Mouse (Mus musculus) adrenal gland, postnatal 14 days (tissue): Measurements from ENCODE around the gene Catsperg2. TPM values are rescaled to one million over a fixed set of nuclear protein-coding genes. Genes with fewer than 3 reads are reported as not detected.
"Not testable (repeated sequence)": the region's sequence is repeated elsewhere in the genome, so short reads cannot be mapped to it uniquely, and the experiment has no call there.

ENCODE experiments used
- DNase-seq: peaks from one replicate; pipeline ENCODE4 v3.0.0; 2021; ENCODE audit warnings: mixed read lengths
- long read RNA-seq, 2 experiments: library from polyadenylated mRNA; stranded (forward); transcript quantifications; one replicate each; pipeline ENCODE4 v2.0.0; 2021
- microRNA-seq, 2 experiments: library from miRNA; unstranded; fragments of <30 nt; microRNA quantifications; one replicate each; pipeline ENCODE4 v1.2.0; 2021
- total RNA-seq: library from RNA; stranded (reverse); gene quantifications from 2 replicates; pipeline ENCODE4 v1.2.3, GENCODE M21; 2021

Catsperg2 gene
- not detected in 2 replicates for total RNA-seq
- long read RNA-seq, experiment 1 = 0 reads
- long read RNA-seq, experiment 2, partial matches to known transcripts = 0 of 1 reads
- long read RNA-seq, experiment 2, other reads (novel, unspliced or antisense) = 1 of 1 reads

GRCm38 (mm10) chr7:29726860-29727259 lies at the start of gene Catsperg2:
Gene Catsperg2, minus strand, starts transcription at chr7:29727032.
- not testable (repeated sequence) for DNase-seq

GRCm38 (mm10) chr7:29776568-29776967 lies 49.7 kb upstream of the Catsperg2 start:
- no peak for DNase-seq

- no peak for DNase-seq
Observed at GRCm38 (mm10) chr7:29774371-29774770, 47.5 kb upstream of the Catsperg2 start.

GRCm38 (mm10) chr7:29773503-29773902 lies 46.7 kb upstream of the Catsperg2 start:
- no peak for DNase-seq

- no peak for DNase-seq
Observed at GRCm38 (mm10) chr7:29768980-29769379, 42.1 kb upstream of the Catsperg2 start.

- DNase-seq = peak; percentile 89
Observed at GRCm38 (mm10) chr7:29768090-29768900, 41.5 kb upstream of the Catsperg2 start, which contains the start of gene Zfp84. Gene Zfp84, plus strand, starts transcription at chr7:29768552.

GRCm38 (mm10) chr7:29767058-29767686 lies 40.3 kb upstream of the Catsperg2 start:
- DNase-seq = peak; percentile 84

- DNase-seq = no peak
Observed at GRCm38 (mm10) chr7:29764702-29765101, 37.9 kb upstream of the Catsperg2 start.

- no peak for DNase-seq
Observed at GRCm38 (mm10) chr7:29760476-29760875, 33.6 kb upstream of the Catsperg2 start.

- DNase-seq = no peak
Observed at GRCm38 (mm10) chr7:29742258-29742657, 15.4 kb upstream of the Catsperg2 start.

GRCm38 (mm10) chr7:29728055-29728454 lies 1.2 kb upstream of the Catsperg2 start:
- DNase-seq = no peak

GRCm38 (mm10) chr7:29725461-29726142 lies 1.2 kb downstream of the Catsperg2 start:
- not testable (repeated sequence) for DNase-seq

GRCm38 (mm10) chr7:29708891-29709290 lies 17.9 kb downstream of the Catsperg2 start:
- not testable (repeated sequence) for DNase-seq

GRCm38 (mm10) chr7:29695231-29695630 lies 31.6 kb downstream of the Catsperg2 start:
- not testable (repeated sequence) for DNase-seq

GRCm38 (mm10) chr7:29681868-29682267 lies 45.0 kb downstream of the Catsperg2 start:
- no peak for DNase-seq

Small RNAs within 50 kb of the gene (microRNA-seq; reads per million reads assigned to microRNA genes)
- 1.3 to 4.2 reads per million in 2 experiments for gene Mir1964

Other genes starting within 250 kb of the Catsperg2 start
- 29.2 and 30.5 TPM in 2 replicates for gene Sipa1l3, start 208.4 kb downstream of the Catsperg2 start, total RNA-seq
- gene Zfp84, start 41.5 kb upstream of the Catsperg2 start, total RNA-seq = 14.6 and 15.4 TPM in 2 replicates
- gene Zfp30, start 57.0 kb upstream of the Catsperg2 start, total RNA-seq = 3.6 and 4.1 TPM in 2 replicates
- gene Zfp790, start 89.1 kb upstream of the Catsperg2 start, total RNA-seq = 13.3 and 14.1 TPM in 2 replicates
- 1.1 and 3.3 TPM in 2 replicates for gene Zfp940, start 126.6 kb upstream of the Catsperg2 start, total RNA-seq
- gene Zfp420, start 132.9 kb upstream of the Catsperg2 start, total RNA-seq = 4.3 TPM in 2 replicates
- gene Zfp27, start 179.5 kb upstream of the Catsperg2 start, total RNA-seq = 11.9 and 12.2 TPM in 2 replicates
- gene Zfp383, start 181.2 kb upstream of the Catsperg2 start, total RNA-seq = 4.7 and 6.5 TPM in 2 replicates
- gene Zfp74, start 227.1 kb upstream of the Catsperg2 start, total RNA-seq = 10.1 and 12.4 TPM in 2 replicates